Mouse (Mus musculus): ENCODE measurements at regions not wholly inside any gene's neighbourhood (a gene's known extent, or its start where the extent isn't known, plus 50 kb on each side); places are given as distances from the start of the nearest gene placed in this dataset.

- TF ChIP-seq CTCF (IDR thresholded peaks at IDR 0.05): no peak
- no peak for TF ChIP-seq EP300 (IDR thresholded peaks at IDR 0.05)
Measured at GRCm38 (mm10) chr1:89373806-89374205, 80.8 kb upstream of the Agap1 start.

All from lung, postnatal 0 days (tissue).